Mouse (Mus musculus): ENCODE data around the gene Gm2916. TPM values are rescaled to one million over a fixed set of nuclear protein-coding genes. Genes with fewer than 3 reads are reported as not detected.
"Not testable (repeated sequence)": the region's sequence is repeated elsewhere in the genome, so short reads cannot be mapped to it uniquely, and the experiment has no call there.

Gm2916 gene
- total RNA-seq (2021) = under 1 TPM in 1 of 2 experiments, not detected in 1; 0.43 TPM
- long read RNA-seq = 0 reads

GRCm38 (mm10) chr14:3883872-3884271 is at the start of gene Gm2916:
Gene Gm2916, plus strand, starts transcription at chr14:3884172.
- not testable (repeated sequence) for DNase-seq (ENCODE audit: low spot score in 2 of 2)

GRCm38 (mm10) chr14:3845945-3846344 is 38.0 kb upstream of the Gm2916 start, which contains the start of gene Gm3033:
Gene Gm3033, plus strand, starts transcription at chr14:3846245.
- DNase-seq (ENCODE audit: low spot score in 2 of 2) = not testable (repeated sequence)

- not testable (repeated sequence) for DNase-seq (ENCODE audit: low spot score in 2 of 2)
Measured at GRCm38 (mm10) chr14:3931456-3931855, 47.5 kb downstream of the Gm2916 start, which contains the start of gene Gm3029. Gene Gm3029, plus strand, starts transcription at chr14:3931756.

GRCm38 (mm10) chr14:3963247-3963646 is 79.3 kb downstream of the Gm2916 start, which contains the start of gene Gm3095:
Gene Gm3095, plus strand, starts transcription at chr14:3963547.
- DNase-seq (ENCODE audit: low spot score in 2 of 2) = not testable (repeated sequence)

Other genes with a start within 250 kb of the Gm2916 start
- gene Gm3012, start 249.7 kb upstream of the Gm2916 start, total RNA-seq (2021) = not detected
- 1 to 10 TPM; 7.7 to 9.7 TPM for gene Gm3020, start 232.1 kb upstream of the Gm2916 start, total RNA-seq (2021)
- not detected for gene Gm3043, start 195.4 kb upstream of the Gm2916 start, total RNA-seq (2021)
- gene Gm3002, start 74.1 kb upstream of the Gm2916 start, total RNA-seq (2021) = 1 to 10 TPM; 1.8 to 2.4 TPM
- gene Gm3033, start 37.9 kb upstream of the Gm2916 start, total RNA-seq (2021) = not detected
- not detected for gene Gm3029, start 47.6 kb downstream of the Gm2916 start, total RNA-seq (2021)
- gene Gm3095, start 79.4 kb downstream of the Gm2916 start, total RNA-seq (2021) = under 1 TPM in 1 of 2 experiments, not detected in 1; 0.25 TPM
- not detected for gene Gm3099, start 114.2 kb downstream of the Gm2916 start, total RNA-seq (2021)
- gene Gm5796, start 139.8 kb downstream of the Gm2916 start, total RNA-seq (2021) = 10 to 100 TPM; 10.3 to 12.5 TPM
- under 1 TPM in 1 of 2 experiments, not detected in 1; 0.71 TPM for gene Gm3115, start 199.9 kb downstream of the Gm2916 start, total RNA-seq (2021)
- 10 to 100 TPM in 1 of 2 experiments, 1 to 10 TPM in 1; 8.5 to 10.8 TPM for gene Gm8108, start 226.4 kb downstream of the Gm2916 start, total RNA-seq (2021)

Data from layer of hippocampus, postnatal 10 days (tissue).